Mouse (Mus musculus): ENCODE results near the gene Calm5.
"Not testable (repeated sequence)": the region's sequence is repeated elsewhere in the genome, so short reads cannot be mapped to it uniquely, and the experiment has no call there.

Gene Calm5

GRCm38 (mm10) chr13:3865648-3866354, 11.8 kb downstream of the Calm5 start:
- DNase-seq (ENCODE audit: low spot score in 2 of 2), result peak; percentile 14 to 25

GRCm38 (mm10) chr13:3866355-3867052, 12.5 kb downstream of the Calm5 start:
- no peak for DNase-seq (ENCODE audit: low spot score in 2 of 2)

GRCm38 (mm10) chr13:3867158-3867557, 13.2 kb downstream of the Calm5 start:
- DNase-seq (ENCODE audit: low spot score in 2 of 2), result no peak

DNA sequence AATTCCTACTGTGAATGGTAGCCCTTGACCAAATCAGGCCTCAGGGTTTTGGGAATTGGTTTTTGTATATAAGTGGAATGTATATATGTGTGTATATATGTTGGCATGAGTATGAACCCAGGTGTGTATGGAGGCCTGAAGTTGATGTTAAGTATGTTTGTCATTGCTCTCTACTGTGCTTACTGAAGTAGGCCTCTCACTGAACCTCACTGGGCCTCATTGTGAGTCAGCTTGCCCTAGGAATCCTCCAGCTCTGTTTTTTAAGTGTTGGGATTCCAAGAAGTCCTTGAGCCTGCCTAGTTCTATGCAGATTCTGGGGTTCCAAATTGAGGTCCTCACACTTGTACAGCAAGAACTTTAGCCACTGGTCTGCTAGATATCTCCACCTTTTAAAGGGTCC, 15.9 kb downstream of the Calm5 start:
- DNase-seq (ENCODE audit: low spot score in 2 of 2), result no peak

GRCm38 (mm10) chr13:3872832-3873231, 18.9 kb downstream of the Calm5 start:
- no peak for DNase-seq (ENCODE audit: low spot score in 2 of 2)

- no peak for DNase-seq (ENCODE audit: low spot score in 2 of 2)
Observed at GRCm38 (mm10) chr13:3876448-3876847, 22.5 kb downstream of the Calm5 start.

DNA sequence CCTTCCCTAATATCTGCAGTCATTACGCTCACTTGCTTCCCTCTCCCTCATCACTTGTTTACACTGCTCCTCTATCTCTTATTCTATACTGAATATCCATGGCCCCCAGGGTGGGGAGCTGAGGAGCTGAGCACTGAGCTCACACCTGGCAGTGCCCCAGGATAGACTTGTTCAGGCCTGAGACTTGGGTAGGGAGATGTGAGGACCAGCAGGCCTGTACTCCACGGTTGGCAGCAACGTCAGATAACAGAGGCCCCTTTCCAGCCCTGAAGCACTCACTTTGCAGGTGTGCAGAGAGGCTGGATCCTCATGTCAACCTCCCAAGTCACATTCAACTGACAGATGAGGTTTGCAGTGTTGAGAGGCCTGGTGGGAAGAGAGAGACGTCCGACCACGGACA, 23.2 kb downstream of the Calm5 start:
- no peak for DNase-seq (ENCODE audit: low spot score in 2 of 2)

GRCm38 (mm10) chr13:3877679-3878220, 23.8 kb downstream of the Calm5 start:
- DNase-seq (ENCODE audit: low spot score in 2 of 2), result no peak

GRCm38 (mm10) chr13:3886663-3887062, 32.7 kb downstream of the Calm5 start:
- no peak for DNase-seq (ENCODE audit: low spot score in 2 of 2)

- DNase-seq (ENCODE audit: low spot score in 2 of 2), result no peak
Observed at GRCm38 (mm10) chr13:3889111-3889510, 35.1 kb downstream of the Calm5 start.

DNA sequence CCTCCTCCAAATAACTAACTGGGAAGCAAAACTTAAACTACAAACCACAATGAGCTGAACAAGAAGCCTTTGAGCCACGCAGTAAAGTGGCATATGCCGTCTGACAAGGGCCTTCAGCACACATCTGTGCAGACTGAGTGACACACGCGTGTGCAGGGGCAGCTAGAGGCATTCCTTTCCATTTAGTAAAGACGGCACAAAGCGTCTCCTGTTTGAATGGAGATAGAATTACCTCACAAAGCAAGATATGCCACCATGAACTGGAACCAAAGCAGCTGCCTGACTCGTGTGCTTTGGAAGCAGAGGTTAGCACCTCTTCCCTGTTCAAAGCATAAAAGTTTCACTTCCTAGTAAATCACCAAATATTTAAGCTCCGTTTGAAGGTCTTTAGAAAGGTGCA, 36.1 kb downstream of the Calm5 start:
- no peak for DNase-seq (ENCODE audit: low spot score in 2 of 2)

- DNase-seq (ENCODE audit: low spot score in 2 of 2), result no peak
Observed at GRCm38 (mm10) chr13:3891479-3892087, 37.6 kb downstream of the Calm5 start.

GRCm38 (mm10) chr13:3892601-3893000, 38.6 kb downstream of the Calm5 start:
- no peak for DNase-seq (ENCODE audit: low spot score in 2 of 2)

GRCm38 (mm10) chr13:3893126-3893734, 39.3 kb downstream of the Calm5 start:
- peak; percentile 88 to 89 for DNase-seq (ENCODE audit: low spot score in 2 of 2)

GRCm38 (mm10) chr13:3894549-3894948, 40.6 kb downstream of the Calm5 start:
- no peak for DNase-seq (ENCODE audit: low spot score in 2 of 2)

DNA sequence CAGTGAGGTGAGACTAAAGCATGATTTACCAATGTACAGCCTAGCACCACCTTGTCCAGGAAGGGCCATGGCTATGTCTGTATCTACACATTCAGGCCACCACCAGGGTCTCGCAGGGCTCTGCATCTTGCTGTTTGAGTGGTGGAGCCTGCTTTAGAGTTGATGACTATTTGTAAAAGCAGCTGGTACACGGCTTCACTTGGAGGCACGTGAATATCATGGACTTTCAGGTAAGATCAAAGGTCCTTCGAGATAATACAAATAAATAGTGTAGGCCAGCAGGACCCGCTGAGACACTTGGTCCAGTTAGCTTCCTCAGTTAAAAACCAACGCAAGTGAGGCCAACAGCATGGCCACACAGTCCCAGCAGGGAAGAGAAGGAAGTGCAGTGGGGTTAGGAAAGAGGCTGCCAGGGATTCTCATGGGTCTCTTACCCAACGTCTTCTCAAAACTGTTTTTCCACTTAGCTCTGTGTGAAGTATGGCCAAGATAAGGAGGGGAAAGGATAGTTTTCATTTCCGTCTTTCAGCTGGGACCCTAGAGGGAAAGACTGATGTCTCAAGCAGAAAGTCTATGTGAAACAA, 41.5 kb downstream of the Calm5 start:
- DNase-seq (ENCODE audit: low spot score in 2 of 2), result no peak

DNA sequence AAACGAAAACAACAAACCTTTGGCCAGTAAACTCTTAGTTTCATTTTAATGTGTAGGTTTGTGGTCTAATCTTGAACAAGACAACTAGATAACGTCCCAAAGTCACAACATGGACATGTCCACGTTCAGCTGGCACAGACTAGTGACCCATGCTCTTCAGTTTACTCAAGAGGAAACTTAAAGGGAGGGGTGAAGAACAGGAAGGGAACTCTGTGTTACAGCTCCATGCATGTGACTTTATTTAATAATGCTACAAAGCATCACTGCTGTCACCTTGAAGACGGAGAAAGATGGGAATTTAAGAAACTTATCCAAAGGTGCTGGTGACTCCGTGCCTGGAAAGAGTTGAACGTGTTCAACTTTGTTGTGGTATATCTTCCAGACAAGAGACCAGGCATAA, 42.1 kb downstream of the Calm5 start:
- no peak for DNase-seq (ENCODE audit: low spot score in 2 of 2)

DNA sequence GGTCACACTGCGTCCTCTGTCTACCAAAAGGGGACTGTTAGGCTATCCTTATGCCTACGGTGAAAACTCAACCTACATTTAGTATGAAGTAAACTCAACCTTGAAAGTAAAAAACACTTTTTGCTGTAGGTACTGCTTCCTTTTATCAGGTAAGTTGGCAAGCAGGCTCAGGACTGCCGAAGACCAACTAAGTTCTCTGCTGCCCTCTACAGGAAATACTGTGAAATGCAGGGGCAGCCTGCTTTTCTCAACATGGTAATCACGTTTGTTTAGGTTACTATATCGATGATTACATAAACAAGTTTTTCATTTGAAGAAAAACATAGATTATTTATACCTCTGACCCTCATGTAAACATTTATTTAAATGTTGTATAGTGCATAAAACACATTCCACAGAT, 42.9 kb downstream of the Calm5 start:
- DNase-seq (ENCODE audit: low spot score in 2 of 2), result peak; percentile 38 to 73

DNA sequence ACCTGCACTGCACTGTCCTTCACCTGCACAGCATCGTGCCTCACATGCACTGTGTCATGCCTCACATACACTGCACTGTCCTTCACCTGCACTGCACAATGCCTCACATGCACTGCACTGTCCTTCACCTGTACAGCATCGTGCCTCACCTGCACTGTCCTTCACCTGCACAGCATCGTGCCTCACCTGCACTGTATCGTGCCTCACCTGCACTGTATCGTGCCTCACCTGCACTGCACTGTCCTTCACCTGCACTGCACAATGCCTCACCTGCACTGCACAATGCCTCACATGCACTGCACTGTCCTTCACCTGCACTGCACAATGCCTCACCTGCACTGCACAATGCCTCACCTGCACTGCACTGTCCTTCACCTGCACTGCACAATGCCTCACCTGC, 44.2 kb downstream of the Calm5 start:
- DNase-seq (ENCODE audit: low spot score in 2 of 2), result not testable (repeated sequence)

DNA sequence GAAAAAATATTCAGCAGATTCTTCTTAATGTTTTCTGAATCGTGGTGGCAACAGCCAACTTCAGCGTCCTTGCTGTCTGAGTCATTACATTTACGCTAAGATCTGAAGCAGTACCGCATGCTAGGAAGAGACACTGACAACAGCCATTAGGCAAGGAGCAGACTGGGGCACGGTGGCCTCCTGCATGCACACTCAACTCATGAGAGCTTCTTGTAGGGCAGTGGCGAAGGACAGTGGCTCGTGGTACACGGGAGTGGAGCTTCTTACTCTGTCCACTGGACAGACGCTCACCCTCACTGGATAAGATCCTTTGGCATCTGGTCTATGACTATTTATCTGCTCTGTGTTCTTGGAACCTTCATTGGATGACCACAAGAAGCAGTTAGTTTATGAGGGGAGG, 45.3 kb downstream of the Calm5 start:
- DNase-seq (ENCODE audit: low spot score in 2 of 2), result no peak
